Mouse (Mus musculus) thymus, adult 2 months (tissue): ENCODE data around the gene Thsd7b. TPM values are rescaled to one million over a fixed set of nuclear protein-coding genes. Genes with fewer than 3 reads are reported as not detected.

Experiments used
- DNase-seq: peaks from one replicate; pipeline ENCODE4 v3.0.0; 2021
- H3K27ac ChIP-seq: fragments of 200-500 bp; 2 replicates; pipeline ENCODE4 v1.5.1; 2012; ENCODE audit warnings: low read length, control low read depth; ENCODE audit not compliant: control insufficient read depth, insufficient read depth
- H3K27me3 ChIP-seq: fragments of 200-500 bp; 2 replicates; pipeline ENCODE4 v1.6.1; 2012; ENCODE audit warnings: mild to moderate bottlenecking, low read length, moderate library complexity, mixed read lengths; ENCODE audit not compliant: control insufficient read depth, insufficient read depth
- H3K36me3 ChIP-seq: fragments of 200-500 bp; 2 replicates; pipeline ENCODE4 v1.6.1; 2012; ENCODE audit warnings: mild to moderate bottlenecking, low read length, moderate library complexity; ENCODE audit not compliant: control insufficient read depth, insufficient read depth
- H3K4me1 ChIP-seq: fragments of 200-500 bp; replicated peaks from 2 replicates; pipeline ENCODE4 v1.6.1; 2012; ENCODE audit warnings: low read length; ENCODE audit not compliant: control insufficient read depth, insufficient read depth
- H3K4me3 ChIP-seq: fragments of 200-500 bp; 2 replicates; pipeline ENCODE4 v1.5.1; 2012; ENCODE audit warnings: mild to moderate bottlenecking, low read length, control low read depth, moderate library complexity; ENCODE audit not compliant: control insufficient read depth, insufficient read depth
- CTCF ChIP-seq: fragments of 200-500 bp; IDR thresholded peaks from 2 replicates; pipeline ENCODE4 v1.5.1; 2012; ENCODE audit warnings: mild to moderate bottlenecking, control low read depth, low read length, moderate library complexity, borderline replicate concordance; ENCODE audit not compliant: control insufficient read depth, poor library complexity, insufficient read depth; ENCODE audit errors: extremely low read depth
- POLR2A ChIP-seq: fragments of 200-500 bp; IDR thresholded peaks from 2 replicates; pipeline ENCODE4 v1.6.1; 2012; ENCODE audit warnings: mild to moderate bottlenecking, low read length, control low read depth, moderate library complexity; ENCODE audit not compliant: control insufficient read depth, poor library complexity, insufficient read depth; ENCODE audit errors: extremely low read depth
- WGBS: fragments of 180-500 bp; shearing (Covaris S2); methylation state at CpG from one replicate; pipeline ENCODE4 v1.1.7; 2018; 5-methylcytosine and 5-hydroxymethylcytosine counted together
- polyA plus RNA-seq: library from polyadenylated mRNA; depleted of rRNA; stranded (reverse); fragments of >200 nt; gene quantifications from 2 replicates; pipeline ENCODE4 v1.2.3, GENCODE M21; 2012

The Thsd7b gene
- polyA plus RNA-seq, 1 experiment = 0.55 TPM

DNA sequence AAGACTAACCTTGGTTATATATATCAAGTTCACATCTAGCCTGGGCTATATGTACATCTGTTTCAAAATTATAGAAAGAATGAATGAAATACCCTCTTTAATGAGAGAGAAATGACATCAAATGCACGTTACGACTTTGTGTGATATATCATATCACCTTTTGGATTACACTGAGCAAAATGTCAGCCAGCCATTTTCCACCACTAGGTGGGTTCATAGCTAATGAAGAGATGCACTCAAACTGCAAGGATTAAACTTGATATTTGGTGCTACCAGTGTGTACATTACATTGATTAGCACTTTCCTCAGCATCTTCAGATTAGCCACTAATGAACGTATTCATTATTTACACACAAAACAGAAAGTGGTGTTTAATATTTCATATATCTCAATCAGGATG is 228.6 kb downstream of the Thsd7b start:
- TF ChIP-seq CTCF (no peak), POLR2A (no peak)
- Histone ChIP-seq H3K4me3 (no peak overlapping the region), H3K4me1 (no peaks in the 10 kb centered on the region), H3K27me3 (no peaks in the 10 kb centered on the region), H3K27ac (no peak overlapping the region), H3K36me3 (no peaks in the 10 kb centered on the region)
- no peak for DNase-seq
- WGBS = 73% methylated on average over 3 of the region's 3 CpGs

DNA sequence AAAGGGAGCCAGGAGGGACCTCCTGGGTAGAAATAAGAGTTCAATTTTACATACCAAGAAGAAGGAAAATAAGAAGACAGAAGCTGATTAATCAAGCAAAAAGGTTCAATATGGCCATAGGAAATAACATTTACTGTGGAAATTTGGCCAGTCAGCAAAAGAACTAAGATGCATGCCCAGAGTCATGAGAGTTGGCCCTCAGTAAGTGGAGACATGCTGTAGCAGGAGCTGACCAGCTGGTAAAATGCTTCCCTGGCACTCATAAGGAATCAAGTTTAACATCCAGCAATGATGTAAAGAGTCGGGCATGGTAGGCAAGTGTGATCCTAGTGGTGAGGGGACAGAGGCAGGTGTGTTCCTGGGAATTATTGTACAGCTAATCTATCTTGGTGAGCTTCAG is 243.3 kb downstream of the Thsd7b start:
- Histone ChIP-seq H3K36me3 (no peaks in the 10 kb centered on the region), H3K27ac (no peak overlapping the region), H3K4me3 (no peak overlapping the region), H3K4me1 (no peaks in the 10 kb centered on the region), H3K27me3 (no peaks in the 10 kb centered on the region)
- DNase-seq = no peak
- no peak for TF ChIP-seq POLR2A
- TF ChIP-seq CTCF = no peak
- WGBS = 90% methylated on average over 1 of the region's 1 CpGs

DNA sequence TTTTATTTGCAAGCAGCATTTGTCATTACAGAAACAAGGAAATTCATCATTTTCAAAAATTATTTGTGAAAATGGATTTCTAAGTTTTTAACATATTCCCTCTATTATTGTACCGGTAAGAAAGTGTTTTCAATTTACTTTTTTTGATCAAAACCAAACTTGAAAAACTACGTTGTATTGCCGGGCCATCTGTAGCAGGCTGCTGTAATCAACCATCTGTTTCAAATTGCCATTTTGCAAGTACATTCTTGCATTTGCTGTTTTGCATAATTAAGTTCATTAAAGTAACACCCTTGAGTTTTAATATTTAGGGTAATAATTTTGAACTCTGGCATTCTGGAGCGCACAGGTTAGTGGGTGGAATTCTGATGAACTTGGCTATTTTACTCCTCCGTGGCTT is 246.6 kb downstream of the Thsd7b start:
- Histone ChIP-seq H3K27me3 (no peaks in the 10 kb centered on the region), H3K4me3 (no peak overlapping the region), H3K4me1 (no peaks in the 10 kb centered on the region), H3K36me3 (no peaks in the 10 kb centered on the region), H3K27ac (no peak overlapping the region)
- WGBS = 94% methylated on average over 5 of the region's 5 CpGs
- no peak for TF ChIP-seq POLR2A
- DNase-seq = no peak

DNA sequence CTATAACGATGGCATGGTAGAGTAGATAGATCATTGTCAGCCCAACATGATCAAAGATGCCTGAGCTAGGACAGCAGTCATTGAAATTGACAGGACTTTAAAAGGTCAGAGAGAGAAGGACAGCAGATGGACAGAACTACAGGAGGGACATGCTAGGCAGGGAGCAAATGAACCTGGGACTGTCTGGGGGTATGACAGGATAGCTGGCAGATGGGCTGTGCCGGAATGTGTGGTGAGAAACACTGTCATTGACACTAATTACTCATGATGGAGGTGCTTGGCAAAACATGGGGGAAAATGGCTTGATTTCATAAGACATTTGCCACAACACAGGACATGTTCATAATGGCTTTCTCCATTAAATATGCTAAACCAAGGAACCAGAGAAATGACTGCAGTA is 253.9 kb downstream of the Thsd7b start:
- H3K4me3 ChIP-seq = no peak overlapping the region
- H3K27ac ChIP-seq = no peak overlapping the region
- DNase-seq = no peak
- H3K4me1 ChIP-seq = no peaks in the 10 kb centered on the region
- WGBS = 92% methylated on average over 2 of the region's 2 CpGs
- H3K36me3 ChIP-seq = no peaks in the 10 kb centered on the region
- H3K27me3 ChIP-seq = no peaks in the 10 kb centered on the region
- TF ChIP-seq CTCF (no peak), POLR2A (no peak)

- H3K27me3 ChIP-seq = no peaks in the 10 kb centered on the region
- TF ChIP-seq POLR2A (no peak), CTCF (no peak)
- H3K4me1 ChIP-seq = no peaks in the 10 kb centered on the region
- WGBS = 95% methylated on average over 3 of the region's 3 CpGs
- H3K4me3 ChIP-seq = no peak overlapping the region
- no peaks in the 10 kb centered on the region for H3K36me3 ChIP-seq
- no peak overlapping the region for H3K27ac ChIP-seq
- DNase-seq = no peak
Measured at GRCm38 (mm10) chr1:129532206-129532605, 259.1 kb downstream of the Thsd7b start.

DNA sequence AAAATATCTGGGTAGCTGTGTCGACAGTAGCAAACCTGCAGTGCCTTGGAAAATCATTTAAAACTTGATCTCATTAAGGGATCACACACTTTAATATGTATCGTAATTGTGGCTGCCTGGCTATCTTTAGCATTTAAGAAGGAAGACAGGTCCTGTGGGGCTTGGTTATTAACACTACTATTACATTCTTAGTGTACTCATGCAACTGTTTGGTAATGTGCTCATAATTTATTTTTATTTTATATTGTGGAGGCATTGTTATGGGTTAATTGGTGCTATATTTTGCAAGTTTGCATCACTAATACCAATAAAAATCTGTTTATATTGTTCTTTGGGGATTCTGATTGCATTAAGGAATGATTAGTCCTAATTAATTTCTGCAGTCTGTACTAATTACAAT is 265.4 kb downstream of the Thsd7b start:
- H3K4me3 ChIP-seq = no peak overlapping the region
- 91% methylated on average over 2 of the region's 2 CpGs for WGBS
- no peak overlapping the region for H3K27ac ChIP-seq
- H3K36me3 ChIP-seq = no peaks in the 10 kb centered on the region
- no peaks in the 10 kb centered on the region for H3K4me1 ChIP-seq
- no peak for DNase-seq
- no peak for TF ChIP-seq POLR2A
- no peak for TF ChIP-seq CTCF
- no peaks in the 10 kb centered on the region for H3K27me3 ChIP-seq

- no peak for DNase-seq
- Histone ChIP-seq H3K27ac (no peak overlapping the region), H3K4me3 (no peak overlapping the region), H3K36me3 (no peaks in the 10 kb centered on the region), H3K27me3 (no peaks in the 10 kb centered on the region), H3K4me1 (no peaks in the 10 kb centered on the region)
- TF ChIP-seq CTCF (no peak), POLR2A (no peak)
- WGBS = 93% methylated on average over 4 of the region's 4 CpGs
Measured at GRCm38 (mm10) chr1:129538970-129539369, 265.9 kb downstream of the Thsd7b start.
